Mouse (Mus musculus) limb, embryonic 11.5 days (tissue): ENCODE data around the gene Trim7. TPM values are rescaled to one million over a fixed set of nuclear protein-coding genes. Genes with fewer than 3 reads are reported as not detected.
"Not testable (repeated sequence)": the region's sequence is repeated elsewhere in the genome, so short reads cannot be mapped to it uniquely, and the experiment has no call there.

Experiments used
- ATAC-seq: fragments of 200-750 bp; cut with Nextera tagmentation; 2 replicates; pipeline ENCODE4 v1.8.0; 2017; ENCODE audit warnings: low read depth; ENCODE audit not compliant: insufficient number of reproducible peaks, low FRiP score, low TSS enrichment
- DNase-seq: peaks from one replicate; pipeline ENCODE4 v3.0.0-alpha.2; 2015; ENCODE audit warnings: low spot score
- H3K27ac ChIP-seq: fragments of 300-500 bp; sonication (generic); replicated peaks from 2 replicates; pipeline ENCODE4 v1.5.1; 2014; ENCODE audit warnings: low read depth, mild to moderate bottlenecking, low read length
- H3K27me3 ChIP-seq: fragments of 300-500 bp; sonication (generic); 2 replicates; pipeline ENCODE4 v1.6.1; 2014; ENCODE audit warnings: mild to moderate bottlenecking, low read length, mixed read lengths; ENCODE audit not compliant: control insufficient read depth, insufficient read depth
- H3K36me3 ChIP-seq: fragments of 300-500 bp; sonication (generic); 2 replicates; pipeline ENCODE4 v1.6.1; 2014; ENCODE audit warnings: mild to moderate bottlenecking, low read length, moderate library complexity, mixed read lengths; ENCODE audit not compliant: control insufficient read depth, insufficient read depth
- H3K4me1 ChIP-seq: fragments of 300-500 bp; sonication (generic); 2 replicates; pipeline ENCODE4 v1.6.1; 2014; ENCODE audit warnings: low read length, mixed read lengths; ENCODE audit not compliant: control insufficient read depth, insufficient read depth
- H3K4me2 ChIP-seq: fragments of 300-500 bp; sonication (generic); 2 replicates; pipeline ENCODE4 v1.6.1; 2014; ENCODE audit warnings: low read depth, mild to moderate bottlenecking, moderate library complexity; ENCODE audit not compliant: severe bottlenecking
- H3K4me3 ChIP-seq: fragments of 300-500 bp; sonication (generic); 2 replicates; pipeline ENCODE4 v1.5.1; 2014; ENCODE audit warnings: low read depth, low read length
- H3K9ac ChIP-seq: fragments of 300-500 bp; sonication (generic); 2 replicates; pipeline ENCODE4 v1.6.1; 2014; ENCODE audit warnings: mild to moderate bottlenecking, low read length
- H3K9me3 ChIP-seq: fragments of 300-500 bp; sonication (generic); 2 replicates; pipeline ENCODE4 v1.6.1; 2016; ENCODE audit warnings: low read length; ENCODE audit not compliant: control insufficient read depth
- WGBS: fragments of 180-500 bp; shearing (Covaris S2); extraction: QIAGEN DNeasy Blood & Tissue Kit; methylation state at CpG from one replicate; pipeline ENCODE4 v1.1.7; 2014; 5-methylcytosine and 5-hydroxymethylcytosine counted together
- polyA plus RNA-seq: library from polyadenylated mRNA; unstranded; fragments of >200 nt; fragmentation: Nextera tagmentation; extraction: Ambion mirVana; gene quantifications from 2 replicates; pipeline ENCODE4 v1.2.1, GENCODE M21; 2014

The Trim7 gene
- polyA plus RNA-seq, 1 experiment from 2014 or later: 0.25 TPM

GRCm38 (mm10) chr11:48845244-48845815, 19.4 kb downstream of the Trim7 start:
- H3K4me2 ChIP-seq: no peak overlapping the region
- H3K4me3 ChIP-seq: no peak overlapping the region
- WGBS: 22% methylated on average over 13 of the region's 13 CpGs
- H3K4me1 ChIP-seq: no peaks in the 10 kb centered on the region
- ATAC-seq (no peak), DNase-seq (no peak)
- no peaks in the 10 kb centered on the region for H3K36me3 ChIP-seq
- no peaks in the 10 kb centered on the region for H3K27me3 ChIP-seq
- no peak overlapping the region for H3K9ac ChIP-seq
- H3K27ac ChIP-seq: no peak overlapping the region
- no peaks in the 10 kb centered on the region for H3K9me3 ChIP-seq

GRCm38 (mm10) chr11:48846362-48846761, 20.4 kb downstream of the Trim7 start:
- not testable (repeated sequence) for H3K4me2 ChIP-seq, H3K27me3 ChIP-seq, H3K27ac ChIP-seq, DNase-seq, ATAC-seq, H3K4me1 ChIP-seq, H3K36me3 ChIP-seq, H3K9ac ChIP-seq, H3K9me3 ChIP-seq, H3K4me3 ChIP-seq
- WGBS: 81% methylated on average over 2 of the region's 2 CpGs

- Histone ChIP-seq H3K27me3 (no peaks in the 10 kb centered on the region), H3K4me3 (no peak overlapping the region), H3K4me1 (no peaks in the 10 kb centered on the region), H3K27ac (no peak overlapping the region), H3K9ac (no peak overlapping the region), H3K9me3 (no peaks in the 10 kb centered on the region), H3K4me2 (no peak overlapping the region), H3K36me3 (no peaks in the 10 kb centered on the region)
- ATAC-seq (no peak), DNase-seq (no peak)
- 66% methylated on average over 5 of the region's 5 CpGs for WGBS
These were observed 20.9 kb downstream of the Trim7 start for GRCm38 (mm10) chr11:48846881-48847280.

GRCm38 (mm10) chr11:48850240-48850639, 24.3 kb downstream of the Trim7 start:
- no peaks in the 10 kb centered on the region for H3K27me3 ChIP-seq
- H3K4me1 ChIP-seq: 0 out of 2 replicates have a peak, but pooled peaks cover 4% of the 10 kb centered on the region
- H3K36me3 ChIP-seq: no peaks in the 10 kb centered on the region
- DNase-seq: no peak
- H3K27ac ChIP-seq: no peak overlapping the region
- H3K4me3 ChIP-seq: no peak overlapping the region
- WGBS: 61% methylated on average over 2 of the region's 2 CpGs
- H3K9ac ChIP-seq: no peak overlapping the region
- no peaks in the 10 kb centered on the region for H3K9me3 ChIP-seq
- no peak for ATAC-seq
- H3K4me2 ChIP-seq: no peak overlapping the region

GRCm38 (mm10) chr11:48851270-48851995, 25.5 kb downstream of the Trim7 start:
- Histone ChIP-seq H3K27me3 (no peaks in the 10 kb centered on the region), H3K36me3 (no peaks in the 10 kb centered on the region), H3K4me1 (0 out of 2 replicates have a peak, but pooled peaks cover 4% of the 10 kb centered on the region), H3K4me2 (no peak overlapping the region), H3K4me3 (no peak overlapping the region), H3K9ac (no peak overlapping the region), H3K9me3 (no peaks in the 10 kb centered on the region), H3K27ac (no peak overlapping the region)
- 81% methylated on average over 4 of the region's 4 CpGs for WGBS
- no peak for ATAC-seq
- no peak for DNase-seq

GRCm38 (mm10) chr11:48852190-48852589, 26.2 kb downstream of the Trim7 start:
- Histone ChIP-seq H3K4me3 (no peak overlapping the region), H3K27ac (no peak overlapping the region), H3K4me1 (0 out of 2 replicates have a peak, but pooled peaks cover 4% of the 10 kb centered on the region), H3K9ac (no peak overlapping the region), H3K27me3 (no peaks in the 10 kb centered on the region), H3K4me2 (no peak overlapping the region; the same call in 1 of the 2 replicates), H3K9me3 (no peaks in the 10 kb centered on the region), H3K36me3 (no peaks in the 10 kb centered on the region)
- ATAC-seq (no peak), DNase-seq (no peak)
- WGBS: 83% methylated on average over 4 of the region's 4 CpGs

GRCm38 (mm10) chr11:48852624-48853473, 26.9 kb downstream of the Trim7 start:
- H3K27ac ChIP-seq: no peak overlapping the region
- 0 out of 2 replicates have a peak, but pooled peaks cover 4% of the 10 kb centered on the region for H3K4me1 ChIP-seq
- H3K9ac ChIP-seq: peak overlapping the region; percentile 43
- H3K4me2 ChIP-seq: peak overlapping the region; percentile 92
- H3K9me3 ChIP-seq: no peaks in the 10 kb centered on the region
- 8% methylated on average over 23 of the region's 23 CpGs for WGBS
- no peaks in the 10 kb centered on the region for H3K27me3 ChIP-seq
- H3K36me3 ChIP-seq: no peaks in the 10 kb centered on the region
- DNase-seq: no peak
- ATAC-seq: no peak
- peak overlapping the region; percentile 56 for H3K4me3 ChIP-seq

GRCm38 (mm10) chr11:48853474-48854180, 27.7 kb downstream of the Trim7 start:
- Histone ChIP-seq H3K4me2 (peak overlapping the region; percentile 92), H3K36me3 (no peaks in the 10 kb centered on the region), H3K27me3 (0 out of 2 replicates have a peak, but pooled peaks cover 4% of the 10 kb centered on the region), H3K27ac (no peak overlapping the region), H3K4me1 (0 out of 2 replicates have a peak, but pooled peaks cover 7% of the 10 kb centered on the region), H3K4me3 (peak overlapping the region; percentile 56), H3K9ac (0 out of 2 replicates have a peak overlapping the region, but pooled peaks have one; percentile 28), H3K9me3 (no peaks in the 10 kb centered on the region)
- DNase-seq (peak; percentile 91), ATAC-seq (peak; percentile 76; the same call in 1 of the 2 replicates)
- under 1% methylated on average over 31 of the region's 31 CpGs for WGBS
